Mouse (Mus musculus) T-cell, adult 66 days (primary cell): ENCODE data around the gene Cope. TPM values are rescaled to one million over a fixed set of nuclear protein-coding genes. Genes with fewer than 3 reads are reported as not detected.

Source experiments
- total RNA-seq, 2 experiments: library from RNA; stranded (reverse); gene quantifications; 3 replicates in 1 of 2; 4 replicates in 1 of 2; pipeline ENCODE4 v1.2.4; 2023

The Cope gene
- total RNA-seq = 100 to 1,000 TPM; 113 to 144 TPM

GRCm38 (mm10) chr8:70302358-70302890, at the start of gene Cope, which contains the start of gene Ddx49:
Cope (plus strand) TSS chr8:70302518.
Ddx49 (minus strand) TSS chr8:70302489.

GRCm38 (mm10) chr8:70282603-70283135, 19.6 kb upstream of the Cope start, which contains the start of gene Homer3:
Homer3 (plus strand) TSS chr8:70282827.

GRCm38 (mm10) chr8:70315624-70316510, 13.5 kb downstream of the Cope start, which contains the start of gene Cers1:
Cers1 (plus strand) TSS chr8:70315775.

GRCm38 (mm10) chr8:70329124-70329834, 27.0 kb downstream of the Cope start, which contains the start of gene Gdf1:
Gdf1 (plus strand) TSS chr8:70329817.

GRCm38 (mm10) chr8:70353194-70353817, 51.0 kb downstream of the Cope start, which contains the start of gene Upf1:
Upf1 (minus strand) TSS chr8:70353278.

Other genes with a start within 250 kb of the Cope start
- gene Tm6sf2, start 229.6 kb upstream of the Cope start, total RNA-seq = 1 to 10 TPM; 1.1 to 1.3 TPM
- under 1 TPM in 1 of 2 experiments, not detected in 1; 0.15 TPM for gene Hapln4, start 219.1 kb upstream of the Cope start, total RNA-seq
- gene Ncan, start 181.6 kb upstream of the Cope start, total RNA-seq = not detected
- 10 to 100 TPM; 35.6 to 41.8 TPM for gene Nr2c2ap, start 171.2 kb upstream of the Cope start, total RNA-seq
- 10 to 100 TPM; 27.9 to 28.0 TPM for gene Rfxank, start 163.4 kb upstream of the Cope start, total RNA-seq
- gene Borcs8, start 163.0 kb upstream of the Cope start, total RNA-seq = 10 to 100 TPM; 60.7 to 72.8 TPM
- 1 to 10 TPM; 2.7 to 3.8 TPM for gene Mef2b, start 162.8 kb upstream of the Cope start, total RNA-seq
- gene Tmem161a, start 130.2 kb upstream of the Cope start, total RNA-seq = 10 to 100 TPM; 51.2 to 54.0 TPM
- 10 to 100 TPM; 13.6 to 20.1 TPM for gene Slc25a42, start 90.2 kb upstream of the Cope start, total RNA-seq
- gene Sugp2, start 68.3 kb upstream of the Cope start, total RNA-seq = 10 to 100 TPM; 85.2 to 91.8 TPM
- 10 to 100 TPM; 13.2 to 14.2 TPM for gene Armc6, start 68.1 kb upstream of the Cope start, total RNA-seq
- gene Homer3, start 19.7 kb upstream of the Cope start, total RNA-seq = 1 to 10 TPM; 3.7 to 5.4 TPM
- 100 to 1,000 TPM in 1 of 2 experiments, 10 to 100 TPM in 1; 94.8 to 103 TPM for gene Ddx49, start within 50 bp of the Cope start, total RNA-seq
- gene Cers1, start 13.3 kb downstream of the Cope start, total RNA-seq = not detected
- gene Gdf1, start 27.3 kb downstream of the Cope start, total RNA-seq = not detected
- 10 to 100 TPM; 81.4 to 87.5 TPM for gene Upf1, start 50.8 kb downstream of the Cope start, total RNA-seq
- 1 to 10 TPM; 1.0 to 1.7 TPM for gene Comp, start 71.0 kb downstream of the Cope start, total RNA-seq
- gene Crtc1, start 137.1 kb downstream of the Cope start, total RNA-seq = 10 to 100 TPM; 22.0 to 24.7 TPM
- gene Klhl26, start 174.4 kb downstream of the Cope start, total RNA-seq = 10 to 100 TPM in 1 of 2 experiments, 1 to 10 TPM in 1; 9.8 to 10.7 TPM
- not detected for gene Tmem59l, start 184.8 kb downstream of the Cope start, total RNA-seq
- gene Crlf1, start 190.6 kb downstream of the Cope start, total RNA-seq = not detected
- gene Rex1bd, start 204.2 kb downstream of the Cope start, total RNA-seq = 10 to 100 TPM; 64.4 to 64.7 TPM
- gene Uba52, start 208.3 kb downstream of the Cope start, total RNA-seq = 1,000 to 10,000 TPM; 3,558 to 3,776 TPM
- gene Fkbp8, start 225.2 kb downstream of the Cope start, total RNA-seq = 100 to 1,000 TPM; 257 to 281 TPM
- 10 to 100 TPM; 57.3 to 61.1 TPM for gene Kxd1, start 225.4 kb downstream of the Cope start, total RNA-seq
- 10 to 100 TPM; 27.8 to 29.0 TPM for gene Ell, start 236.9 kb downstream of the Cope start, total RNA-seq